Comparison of ENCODE assay signal across 9 mouse cellular contexts in the genomic region with DNA sequence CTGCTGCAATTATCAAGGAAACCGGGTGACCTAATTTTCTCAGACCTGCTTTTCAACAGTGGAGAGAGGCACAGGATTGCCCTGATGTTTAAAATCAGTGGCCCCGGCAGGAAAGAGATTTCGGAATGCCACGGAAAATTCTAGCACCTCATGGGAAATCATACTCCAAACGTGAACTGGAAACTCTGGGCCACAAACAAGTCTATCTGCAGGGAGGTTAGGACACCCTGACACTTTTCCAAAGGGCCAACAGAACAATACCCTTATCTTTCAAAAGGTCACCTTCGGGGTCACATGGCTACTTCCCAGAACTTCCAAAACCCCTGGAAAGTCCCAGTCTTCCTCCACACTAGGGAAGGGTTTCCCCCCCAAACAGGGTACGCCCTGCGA. TPM values are rescaled to one million over a fixed set of nuclear protein-coding genes. Genes with fewer than 3 reads are reported as not detected.
A peak's percentile ranks its signal among the peaks of the same experiment; 100 is the strongest.
DNase-seq lines count a peak whose midpoint lies in the region; ATAC-seq and TF ChIP-seq lines count a peak whose summit lies in the region.
"Had no signal": no experiment of that assay in that cellular context is flagged by ENCODE, and none has a peak within 500 bp of the region (broad histone marks: within the 10 kb centered on the region; RNA-seq: fewer than 3 reads in every experiment).

No protein-coding gene starts in this region.

- no peaks in the 10 kb centered on the region for H3K9me3 ChIP-seq in kidney, embryonic 15.5 days (replicated peaks)
- H3K9me3 ChIP-seq in forebrain, postnatal 0 days (ENCODE audit: low read length) = no peaks in the 10 kb centered on the region
- no peaks in the 10 kb centered on the region for H3K9me3 ChIP-seq in liver, embryonic 11.5 days (ENCODE audit: control insufficient read depth, low read length)

- H3K36me3 ChIP-seq in kidney, embryonic 15.5 days = 0 out of 2 replicates have a peak, but pooled peaks cover 4% of the 10 kb centered on the region
- H3K36me3 ChIP-seq in forebrain, postnatal 0 days (ENCODE audit: insufficient read depth) = no peaks in the 10 kb centered on the region
- peaks cover 1% of the 10 kb centered on the region; the same call in 1 of the 2 replicates for H3K36me3 ChIP-seq in liver, embryonic 11.5 days (ENCODE audit: control insufficient read depth, insufficient read depth, low read length)

- no peak for TF ChIP-seq POLR2A in bone marrow, adult 2 months (IDR thresholded peaks at IDR 0.05; ENCODE audit: borderline replicate concordance, control insufficient read depth, low read depth, low read length)

- no peak overlapping the region for H3K4me3 ChIP-seq in kidney, embryonic 15.5 days (replicated peaks)
- H3K4me3 ChIP-seq in bone marrow, adult 2 months (replicated peaks; ENCODE audit: control insufficient read depth, low read depth, low read length) = no peak overlapping the region
- H3K4me3 ChIP-seq in forebrain, postnatal 0 days (ENCODE audit: low read depth, low read length) = no peak overlapping the region
- H3K4me3 ChIP-seq in liver, embryonic 11.5 days (ENCODE audit: low read depth, low read length) = no peak overlapping the region

- no peak for ATAC-seq in kidney, embryonic 15.5 days (replicated peaks; ENCODE audit: low FRiP score)
- no peak for ATAC-seq in forebrain, postnatal 0 days
- no peak for ATAC-seq in liver, embryonic 11.5 days (replicated peaks; ENCODE audit: low FRiP score)

- no peak for TF ChIP-seq CTCF in bone marrow, adult 2 months (IDR thresholded peaks at IDR 0.05; ENCODE audit: control insufficient read depth, insufficient read depth, low read length)
- TF ChIP-seq CTCF in forebrain, postnatal 0 days (IDR thresholded peaks at IDR 0.05; ENCODE audit: low read depth) = no peak

- peak overlapping the region; percentile 16; the same call in 1 of the 2 replicates for H3K9ac ChIP-seq in kidney, embryonic 15.5 days
- no peak overlapping the region for H3K9ac ChIP-seq in forebrain, postnatal 0 days
- H3K9ac ChIP-seq in liver, embryonic 11.5 days (ENCODE audit: low read depth, low read length) = no peak overlapping the region

- H3K4me2 ChIP-seq in kidney, embryonic 15.5 days = peak overlapping the region; percentile 47
- peak overlapping the region; percentile 18; the same call in 1 of the 2 replicates for H3K4me2 ChIP-seq in forebrain, postnatal 0 days (ENCODE audit: low read depth)
- H3K4me2 ChIP-seq in liver, embryonic 11.5 days = peak overlapping the region; percentile 28

- no peaks in the 10 kb centered on the region for H3K27me3 ChIP-seq in kidney, embryonic 15.5 days
- H3K27me3 ChIP-seq in forebrain, postnatal 0 days (ENCODE audit: insufficient read depth, low read length) = no peaks in the 10 kb centered on the region
- no peaks in the 10 kb centered on the region for H3K27me3 ChIP-seq in liver, embryonic 11.5 days (replicated peaks; ENCODE audit: control insufficient read depth, insufficient read depth, low read length)

- 70% methylated on average over 8 of the region's 8 CpGs for WGBS in kidney, embryonic 15.5 days
- 52% methylated on average over 8 of the region's 8 CpGs for WGBS in bone marrow, adult 2 months
- 71% methylated on average over 8 of the region's 8 CpGs for WGBS in forebrain, postnatal 0 days
- WGBS in liver, embryonic 11.5 days = 49% methylated on average over 8 of the region's 8 CpGs

- DNase-seq in kidney, adult 9 months = no peak
- no peak for DNase-seq in forebrain, postnatal 0 days
- no peak for DNase-seq in liver, embryonic 11.5 days (ENCODE audit: low spot score)
- no peak for DNase-seq in adrenal gland, postnatal 10 days
- no peak for DNase-seq in Muller cell, postnatal 12 days (ENCODE audit: inconsistent ontology term)
- DNase-seq in gastrocnemius, adult 18-20 months (ENCODE audit: low spot score) = no peak

- H3K4me1 ChIP-seq in kidney, embryonic 15.5 days = peaks cover 28% of the 10 kb centered on the region
- H3K4me1 ChIP-seq in bone marrow, adult 2 months (ENCODE audit: control insufficient read depth, insufficient read depth, low read length) = peaks cover 8% of the 10 kb centered on the region
- H3K4me1 ChIP-seq in forebrain, postnatal 0 days (ENCODE audit: insufficient read depth) = peaks cover 11% of the 10 kb centered on the region; the same call in 1 of the 2 replicates
- peaks cover 65% of the 10 kb centered on the region for H3K4me1 ChIP-seq in liver, embryonic 11.5 days (replicated peaks; ENCODE audit: control insufficient read depth, insufficient read depth, low read length)

- peak overlapping the region; percentile 71 for H3K27ac ChIP-seq in kidney, embryonic 15.5 days
- H3K27ac ChIP-seq in bone marrow, adult 2 months (ENCODE audit: control insufficient read depth, insufficient read depth, low read depth, low read length, poor library complexity) = peak overlapping the region; percentile 60; the same call in 1 of the 2 replicates
- H3K27ac ChIP-seq in forebrain, postnatal 0 days (ENCODE audit: low read depth, low read length) = no peak overlapping the region
- peak overlapping the region; percentile 61; the same call in 1 of the 2 replicates for H3K27ac ChIP-seq in liver, embryonic 11.5 days (ENCODE audit: low read depth, low read length)
- H3K27ac ChIP-seq: macrophage had no signal

RNA-seq across cellular contexts. Expression of gene Psen2, which starts 12.8 kb away (rescaled TPM):
- 18.4 and 18.7 TPM in 2 replicates for polyA plus RNA-seq in kidney, embryonic 15.5 days (2015; fragmentation: Nextera tagmentation; extraction: Ambion mirVana)
- polyA plus RNA-seq in bone marrow, adult 2 months (2011; ENCODE audit: insufficient read depth, insufficient read length, low replicate concordance, missing spikeins) = 43.0 and 58.1 TPM in 2 replicates
- total RNA-seq in forebrain, postnatal 0 days (2014; rRNA removed) = 18.9 and 22.8 TPM in 2 replicates
- 16.0 and 17.9 TPM in 2 replicates for polyA plus RNA-seq in forebrain, postnatal 0 days (2015; fragmentation: Nextera tagmentation; extraction: Ambion mirVana)
- polyA plus RNA-seq in liver, embryonic 11.5 days (2014; fragmentation: Nextera tagmentation; extraction: Ambion mirVana) = 30.9 and 31.3 TPM in 2 replicates
- total RNA-seq in adrenal gland, postnatal 10 days (2021) = 10 to 100 TPM; 25.4 to 26.7 TPM
- total RNA-seq in gastrocnemius, adult 18-20 months (2021) = 1 to 10 TPM; 8.2 to 8.4 TPM

RNA-seq across cellular contexts. Expression of gene Coq8a, which starts 51.0 kb away (rescaled TPM):
- polyA plus RNA-seq in kidney, embryonic 15.5 days (2015; fragmentation: Nextera tagmentation; extraction: Ambion mirVana) = 18.4 and 18.6 TPM in 2 replicates
- 7.7 and 8.2 TPM in 2 replicates for polyA plus RNA-seq in bone marrow, adult 2 months (2011; ENCODE audit: insufficient read depth, insufficient read length, low replicate concordance, missing spikeins)
- 1.8 and 3.2 TPM in 2 replicates for total RNA-seq in forebrain, postnatal 0 days (2014; rRNA removed)
- polyA plus RNA-seq in forebrain, postnatal 0 days (2015; fragmentation: Nextera tagmentation; extraction: Ambion mirVana) = 7.1 and 7.3 TPM in 2 replicates
- polyA plus RNA-seq in liver, embryonic 11.5 days (2014; fragmentation: Nextera tagmentation; extraction: Ambion mirVana) = 6.7 and 9.3 TPM in 2 replicates
- total RNA-seq in adrenal gland, postnatal 10 days (2021) = 1,000 to 10,000 TPM; 1,138 to 1,532 TPM
- total RNA-seq in gastrocnemius, adult 18-20 months (2021) = 1,000 to 10,000 TPM; 1,142 to 1,473 TPM
